Mouse (Mus musculus) layer of hippocampus, postnatal 25 days (tissue): ENCODE measurements around the gene Rad23a. TPM values are rescaled to one million over a fixed set of nuclear protein-coding genes. Genes with fewer than 3 reads are reported as not detected.

Source experiments
- DNase-seq, 2 experiments: peaks; one replicate each; pipeline ENCODE4 v3.0.0; 2022; ENCODE audit warnings: mixed read lengths in 2 of 2, low spot score in 1 of 2; ENCODE audit errors: extremely low spot score in 1 of 2
- total RNA-seq, 2 experiments: library from RNA; stranded (reverse); gene quantifications; 2 replicates each; pipeline ENCODE4 v1.2.3; 2021

Rad23a gene
- total RNA-seq, 2 experiments from 2014 or later = 67.0 to 69.7 TPM

- DNase-seq = no peak
Measured at GRCm38 (mm10) chr8:84814555-84815441, 25.7 kb downstream of the Rad23a start.

- no peak for DNase-seq
Measured at GRCm38 (mm10) chr8:84814240-84814554, 26.3 kb downstream of the Rad23a start.

- DNase-seq = no peak
Measured at GRCm38 (mm10) chr8:84813830-84814229, 26.6 kb downstream of the Rad23a start.

- peak; percentile 75 to 97 for DNase-seq
Measured at GRCm38 (mm10) chr8:84813059-84813458, 27.4 kb downstream of the Rad23a start.

- no peak for DNase-seq
Measured at GRCm38 (mm10) chr8:84811303-84811702, 29.2 kb downstream of the Rad23a start.

GRCm38 (mm10) chr8:84810896-84811295 lies 29.6 kb downstream of the Rad23a start:
- peak; percentile 99 to 100 for DNase-seq

GRCm38 (mm10) chr8:84809941-84810280 lies 30.6 kb downstream of the Rad23a start:
- no peak for DNase-seq

GRCm38 (mm10) chr8:84809109-84809940 lies 31.1 kb downstream of the Rad23a start:
- no peak for DNase-seq

GRCm38 (mm10) chr8:84806031-84806430 lies 34.4 kb downstream of the Rad23a start:
- DNase-seq = no peak

- peak in 1 of 2 experiments; percentile 57 for DNase-seq
Measured at GRCm38 (mm10) chr8:84799999-84800831, 40.2 kb downstream of the Rad23a start, which contains the start of gene Nfix. TSS of gene Nfix (minus strand) at chr8:84800344.

GRCm38 (mm10) chr8:84799136-84799931 lies 41.1 kb downstream of the Rad23a start:
- peak in 1 of 2 experiments; percentile 59 for DNase-seq

GRCm38 (mm10) chr8:84798446-84799135 lies 41.9 kb downstream of the Rad23a start:
- DNase-seq = no peak

- DNase-seq = no peak
Measured at GRCm38 (mm10) chr8:84797971-84798370, 42.5 kb downstream of the Rad23a start.

GRCm38 (mm10) chr8:84797256-84797797 lies 43.1 kb downstream of the Rad23a start:
- DNase-seq = no peak

GRCm38 (mm10) chr8:84794486-84794885 lies 46.0 kb downstream of the Rad23a start:
- DNase-seq = no peak

- peak in 1 of 2 experiments; percentile 47 for DNase-seq
Measured at GRCm38 (mm10) chr8:84793791-84794485, 46.5 kb downstream of the Rad23a start.

- DNase-seq = peak in 1 of 2 experiments; percentile 43
Measured at GRCm38 (mm10) chr8:84793134-84793533, 47.3 kb downstream of the Rad23a start.

- no peak for DNase-seq
Measured at GRCm38 (mm10) chr8:84792429-84792947, 48.0 kb downstream of the Rad23a start.
